Mouse (Mus musculus) kidney, embryonic 16.5 days (tissue): ENCODE data around the gene Adcy6. TPM values are rescaled to one million over a fixed set of nuclear protein-coding genes. Genes with fewer than 3 reads are reported as not detected.
"Not testable (repeated sequence)": the region's sequence is repeated elsewhere in the genome, so short reads cannot be mapped to it uniquely, and the experiment has no call there.

Experiments used
- ATAC-seq: fragments of 200-750 bp; cut with Nextera tagmentation; 2 replicates; pipeline ENCODE4 v1.8.0; 2017; ENCODE audit warnings: moderate TSS enrichment; ENCODE audit not compliant: low FRiP score, low TSS enrichment
- H3K27ac ChIP-seq: fragments of 300-500 bp; sonication (generic); 2 replicates; pipeline ENCODE4 v1.5.1; 2014; ENCODE audit warnings: low read length
- H3K27me3 ChIP-seq: fragments of 300-500 bp; sonication (generic); 2 replicates; pipeline ENCODE4 v1.6.1; 2014; ENCODE audit warnings: low read length, control low read depth, mixed read lengths; ENCODE audit not compliant: insufficient read depth
- H3K36me3 ChIP-seq: fragments of 300-500 bp; sonication (generic); 2 replicates; pipeline ENCODE4 v1.6.1; 2014; ENCODE audit warnings: low read length, control low read depth, mixed read lengths; ENCODE audit not compliant: insufficient read depth
- H3K4me1 ChIP-seq: fragments of 300-500 bp; sonication (generic); 2 replicates; pipeline ENCODE4 v1.6.1; 2014; ENCODE audit warnings: low read length, control low read depth, mixed read lengths; ENCODE audit not compliant: insufficient read depth
- H3K4me2 ChIP-seq: fragments of 300-500 bp; sonication (generic); replicated peaks from 2 replicates; pipeline ENCODE4 v1.6.1; 2014; ENCODE audit warnings: low read depth, low read length
- H3K4me3 ChIP-seq: fragments of 300-500 bp; sonication (generic); 2 replicates; pipeline ENCODE4 v1.5.1; 2014; ENCODE audit warnings: mild to moderate bottlenecking, low read length
- H3K9ac ChIP-seq: fragments of 300-500 bp; sonication (generic); replicated peaks from 2 replicates; pipeline ENCODE4 v1.6.1; 2014; ENCODE audit warnings: low read length
- H3K9me3 ChIP-seq: fragments of 300-500 bp; sonication (generic); 2 replicates; pipeline ENCODE4 v1.6.1; 2016; ENCODE audit warnings: low read length, control low read depth
- WGBS: fragments of 180-500 bp; shearing (Covaris S2); extraction: QIAGEN DNeasy Blood & Tissue Kit; methylation state at CpG from one replicate; pipeline ENCODE4 v1.1.7; 2014; 5-methylcytosine and 5-hydroxymethylcytosine counted together
- polyA plus RNA-seq: library from polyadenylated mRNA; unstranded; fragments of >200 nt; fragmentation: Nextera tagmentation; extraction: Ambion mirVana; gene quantifications from 2 replicates; pipeline ENCODE4 v1.2.1, GENCODE M21; 2015

The Adcy6 gene
- polyA plus RNA-seq, 1 experiment from 2014 or later = 26.0 TPM

DNA sequence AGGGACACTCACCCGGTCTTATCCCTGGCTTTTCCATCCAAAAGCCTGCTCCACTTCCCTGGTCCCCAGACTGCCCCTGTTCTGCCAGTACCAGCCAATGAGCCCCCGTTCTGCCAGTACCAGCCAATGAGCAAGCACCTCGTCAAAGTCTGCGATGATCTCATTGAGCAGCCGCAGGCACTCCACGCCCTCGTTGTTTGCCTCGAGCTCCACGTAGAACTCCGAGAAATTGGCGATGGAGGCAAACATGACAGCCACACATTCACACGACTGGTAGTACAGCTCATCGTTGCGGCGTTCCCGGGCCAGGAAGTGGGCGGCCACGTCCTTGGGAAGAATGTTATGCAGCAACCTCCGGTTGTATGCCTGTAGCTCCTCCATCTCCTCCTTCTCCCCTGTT is 15.7 kb downstream of the Adcy6 start:
- Histone ChIP-seq H3K36me3 (peaks cover 81% of the 10 kb centered on the region), H3K27me3 (no peaks in the 10 kb centered on the region), H3K4me3 (no peak overlapping the region), H3K27ac (no peak overlapping the region), H3K4me2 (no peak overlapping the region), H3K4me1 (no peaks in the 10 kb centered on the region), H3K9ac (no peak overlapping the region), H3K9me3 (no peaks in the 10 kb centered on the region)
- no peak for ATAC-seq
- WGBS = 86% methylated on average over 19 of the region's 19 CpGs

DNA sequence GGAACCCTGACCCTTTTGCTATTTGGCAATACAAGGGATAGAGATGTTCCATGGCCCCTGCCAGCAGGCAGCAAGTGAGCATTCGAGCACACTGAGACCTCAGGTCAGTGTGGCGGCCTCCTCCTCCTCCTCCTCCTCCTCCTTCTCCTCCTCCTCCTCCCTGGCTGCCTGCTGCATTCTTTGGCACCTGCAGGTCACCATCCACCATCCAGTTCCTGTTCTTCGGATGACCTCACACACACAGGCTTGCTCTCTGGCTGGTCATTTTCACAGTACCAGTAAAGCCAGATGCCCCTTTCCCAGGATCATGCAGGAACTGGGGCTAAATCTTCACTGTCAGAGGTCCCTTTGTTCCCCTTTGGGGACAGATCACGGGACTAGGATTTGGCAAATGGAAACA is 18.5 kb downstream of the Adcy6 start:
- H3K9ac ChIP-seq = no peak overlapping the region
- no peak overlapping the region for H3K27ac ChIP-seq
- H3K27me3 ChIP-seq = no peaks in the 10 kb centered on the region
- H3K36me3 ChIP-seq = peaks cover 55% of the 10 kb centered on the region
- WGBS = 58% methylated on average over 4 of the region's 4 CpGs
- no peaks in the 10 kb centered on the region for H3K4me1 ChIP-seq
- H3K9me3 ChIP-seq = no peaks in the 10 kb centered on the region
- no peak overlapping the region for H3K4me3 ChIP-seq
- no peak overlapping the region for H3K4me2 ChIP-seq
- ATAC-seq = no peak

DNA sequence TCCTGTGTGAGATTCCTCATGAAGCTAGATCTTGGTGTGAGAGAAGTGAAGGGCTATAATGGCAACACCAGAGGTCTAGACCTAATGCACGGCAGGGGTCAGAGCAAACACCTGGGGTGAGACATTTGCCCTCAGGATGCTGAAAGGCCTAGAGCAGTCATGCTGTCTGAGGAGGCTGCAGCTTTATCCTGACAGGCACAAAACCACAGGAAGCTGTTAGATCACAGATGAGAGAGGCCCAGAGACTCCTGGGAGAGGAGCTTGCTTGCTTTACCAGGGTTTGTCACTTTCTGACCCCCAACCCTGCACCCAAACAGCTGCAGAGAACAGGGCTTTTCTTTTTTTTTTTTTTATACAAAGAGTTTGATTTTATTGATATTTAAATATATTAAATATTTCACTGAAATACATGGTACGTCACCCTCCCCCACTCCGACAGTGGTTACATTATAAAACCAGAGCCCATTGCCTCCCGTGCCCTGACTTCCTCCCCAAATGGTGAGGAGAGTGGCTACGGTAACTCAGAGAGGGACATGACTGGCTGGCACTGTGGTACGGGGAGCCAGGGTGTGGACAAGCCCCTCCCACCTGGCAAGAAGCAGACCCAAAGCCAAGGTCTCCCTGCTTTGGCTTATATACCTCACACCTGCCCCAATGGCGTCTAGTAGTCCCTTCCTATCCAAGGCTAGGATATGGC is 20.1 kb downstream of the Adcy6 start:
- H3K9ac ChIP-seq = no peak overlapping the region
- no peak overlapping the region for H3K27ac ChIP-seq
- H3K4me2 ChIP-seq = no peak overlapping the region
- no peaks in the 10 kb centered on the region for H3K4me1 ChIP-seq
- WGBS = 68% methylated on average over 7 of the region's 7 CpGs
- no peaks in the 10 kb centered on the region for H3K27me3 ChIP-seq
- H3K9me3 ChIP-seq = no peaks in the 10 kb centered on the region
- no peak overlapping the region for H3K4me3 ChIP-seq
- no peak for ATAC-seq
- peaks cover 40% of the 10 kb centered on the region for H3K36me3 ChIP-seq

DNA sequence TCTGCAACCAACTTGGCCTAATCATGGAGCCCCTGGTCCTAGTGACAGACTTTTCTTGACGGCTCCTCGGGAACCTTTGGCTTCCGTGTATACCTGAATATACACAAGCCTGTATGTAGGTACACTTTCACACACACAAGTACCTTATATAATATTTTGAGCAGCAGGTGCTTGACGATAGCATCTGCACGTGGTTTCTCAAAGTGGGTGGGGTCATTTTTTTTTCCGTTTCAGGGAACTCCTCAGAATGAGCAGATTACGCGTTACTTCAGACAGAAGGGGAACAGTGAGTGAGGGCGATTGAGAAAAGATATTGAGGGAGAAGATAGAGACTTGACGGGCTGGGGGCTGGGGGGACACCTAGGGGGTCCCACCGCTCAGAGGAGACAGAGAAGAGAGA is 22.1 kb downstream of the Adcy6 start:
- WGBS = 90% methylated on average over 11 of the region's 11 CpGs
- Histone ChIP-seq H3K4me3 (no peak overlapping the region), H3K36me3 (peaks cover 20% of the 10 kb centered on the region), H3K27me3 (no peaks in the 10 kb centered on the region), H3K9ac (no peak overlapping the region), H3K4me1 (no peaks in the 10 kb centered on the region), H3K9me3 (no peaks in the 10 kb centered on the region), H3K27ac (no peak overlapping the region), H3K4me2 (no peak overlapping the region)
- ATAC-seq = no peak

DNA sequence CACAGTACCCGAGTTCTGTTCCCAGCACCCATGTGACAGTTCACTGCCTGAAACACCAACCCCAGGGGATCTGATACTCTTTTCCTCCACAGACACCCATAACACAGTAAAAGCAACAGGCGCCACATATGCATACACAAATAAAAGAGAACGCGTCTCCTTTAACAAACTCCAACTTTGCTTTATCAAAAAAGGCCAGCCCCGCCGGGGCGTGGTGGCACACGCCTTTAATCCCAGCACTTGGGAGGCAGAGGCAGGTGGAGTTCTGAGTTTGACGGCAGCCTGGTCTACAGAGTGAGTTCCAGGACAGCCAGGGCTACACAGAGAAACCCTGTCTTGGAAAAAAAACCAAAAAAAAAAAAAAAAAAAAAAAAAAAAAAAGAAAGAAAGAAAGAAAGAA is 23.7 kb downstream of the Adcy6 start:
- H3K4me1 ChIP-seq, ATAC-seq, H3K27me3 ChIP-seq, H3K9me3 ChIP-seq, H3K27ac ChIP-seq, H3K4me3 ChIP-seq, H3K4me2 ChIP-seq, H3K9ac ChIP-seq, H3K36me3 ChIP-seq: not testable (repeated sequence)
- 83% methylated on average over 9 of the region's 9 CpGs for WGBS

DNA sequence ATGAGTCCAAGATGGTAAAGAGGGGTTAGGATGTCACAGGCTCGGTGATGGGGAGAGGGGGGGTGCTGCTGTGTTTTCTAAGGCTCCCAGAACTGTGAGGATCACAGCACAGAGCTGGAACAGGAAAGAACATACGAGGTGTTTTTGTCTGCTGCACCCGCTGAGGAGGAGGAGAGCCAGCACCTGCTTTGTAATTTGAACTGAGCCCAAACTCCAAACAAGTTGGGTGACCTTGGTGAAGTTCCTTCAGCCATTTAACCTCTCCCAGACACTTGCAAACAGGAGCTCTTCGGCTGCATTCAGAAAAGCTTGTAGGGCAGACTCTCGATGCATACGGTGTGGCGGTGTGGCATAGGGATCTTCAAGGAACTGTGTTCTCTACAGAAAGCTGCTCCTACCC is 24.5 kb downstream of the Adcy6 start:
- H3K4me3 ChIP-seq = no peak overlapping the region
- H3K4me1 ChIP-seq = no peaks in the 10 kb centered on the region
- ATAC-seq = no peak
- H3K9me3 ChIP-seq = no peaks in the 10 kb centered on the region
- H3K9ac ChIP-seq = peak overlapping the region; percentile 20; the same call in 1 of the 2 replicates
- WGBS = 23% methylated on average over 7 of the region's 7 CpGs
- H3K27ac ChIP-seq = 0 out of 2 replicates have a peak overlapping the region, but pooled peaks have one; percentile 11
- H3K4me2 ChIP-seq = no peak overlapping the region
- peaks cover 4% of the 10 kb centered on the region; the same call in 1 of the 2 replicates for H3K36me3 ChIP-seq
- no peaks in the 10 kb centered on the region for H3K27me3 ChIP-seq

DNA sequence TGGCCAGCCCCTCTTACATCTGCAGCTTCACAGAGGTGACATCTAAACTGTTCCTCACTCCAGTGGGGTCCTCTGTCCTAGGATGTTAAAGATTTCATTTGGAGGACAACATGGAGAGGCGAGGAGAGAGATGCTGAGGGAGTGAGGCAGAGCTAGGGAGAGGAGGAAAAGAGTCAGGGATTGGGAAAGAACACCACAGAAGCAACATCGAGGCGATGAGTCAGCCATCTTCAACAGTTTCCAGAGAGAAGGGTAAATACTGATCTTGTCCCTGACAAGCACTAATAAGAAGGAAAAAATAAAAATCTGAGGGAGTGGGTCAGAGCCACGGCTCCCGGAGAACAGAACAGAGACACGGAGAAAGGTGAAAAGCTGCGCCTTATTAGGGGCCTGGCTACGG is 26.9 kb downstream of the Adcy6 start:
- H3K27ac ChIP-seq = no peak overlapping the region
- no peaks in the 10 kb centered on the region for H3K36me3 ChIP-seq
- H3K9me3 ChIP-seq = no peaks in the 10 kb centered on the region
- no peak for ATAC-seq
- no peak overlapping the region for H3K4me2 ChIP-seq
- no peaks in the 10 kb centered on the region for H3K4me1 ChIP-seq
- 0 out of 2 replicates have a peak overlapping the region, but pooled peaks have one; percentile 11 for H3K9ac ChIP-seq
- no peak overlapping the region for H3K4me3 ChIP-seq
- WGBS = 71% methylated on average over 8 of the region's 8 CpGs
- H3K27me3 ChIP-seq = no peaks in the 10 kb centered on the region

DNA sequence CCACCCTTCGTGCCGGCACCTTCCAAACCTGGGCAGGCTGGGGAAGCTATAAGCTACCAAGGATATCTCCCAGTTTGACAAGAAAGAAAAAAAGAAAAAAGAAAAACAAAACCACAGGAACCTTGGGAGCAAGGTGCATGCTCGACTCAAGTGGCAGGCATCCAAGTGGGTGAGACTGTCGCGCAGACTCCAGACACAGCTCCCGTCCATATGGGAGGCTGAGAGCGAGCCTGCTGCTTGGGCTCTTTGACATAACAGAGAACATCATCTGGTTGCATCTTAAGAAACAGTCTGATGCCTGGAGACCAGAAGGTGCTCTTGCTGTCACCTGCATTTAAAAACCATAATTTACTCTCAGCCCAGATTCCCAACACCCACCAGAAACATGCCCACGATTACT is 27.5 kb downstream of the Adcy6 start:
- 0 out of 2 replicates have a peak overlapping the region, but pooled peaks have one; percentile 11 for H3K9ac ChIP-seq
- ATAC-seq = no peak
- H3K36me3 ChIP-seq = no peaks in the 10 kb centered on the region
- H3K4me2 ChIP-seq = no peak overlapping the region
- no peak overlapping the region for H3K27ac ChIP-seq
- H3K4me1 ChIP-seq = no peaks in the 10 kb centered on the region
- H3K4me3 ChIP-seq = no peak overlapping the region
- WGBS = 76% methylated on average over 8 of the region's 8 CpGs
- H3K9me3 ChIP-seq = no peaks in the 10 kb centered on the region
- H3K27me3 ChIP-seq = no peaks in the 10 kb centered on the region

DNA sequence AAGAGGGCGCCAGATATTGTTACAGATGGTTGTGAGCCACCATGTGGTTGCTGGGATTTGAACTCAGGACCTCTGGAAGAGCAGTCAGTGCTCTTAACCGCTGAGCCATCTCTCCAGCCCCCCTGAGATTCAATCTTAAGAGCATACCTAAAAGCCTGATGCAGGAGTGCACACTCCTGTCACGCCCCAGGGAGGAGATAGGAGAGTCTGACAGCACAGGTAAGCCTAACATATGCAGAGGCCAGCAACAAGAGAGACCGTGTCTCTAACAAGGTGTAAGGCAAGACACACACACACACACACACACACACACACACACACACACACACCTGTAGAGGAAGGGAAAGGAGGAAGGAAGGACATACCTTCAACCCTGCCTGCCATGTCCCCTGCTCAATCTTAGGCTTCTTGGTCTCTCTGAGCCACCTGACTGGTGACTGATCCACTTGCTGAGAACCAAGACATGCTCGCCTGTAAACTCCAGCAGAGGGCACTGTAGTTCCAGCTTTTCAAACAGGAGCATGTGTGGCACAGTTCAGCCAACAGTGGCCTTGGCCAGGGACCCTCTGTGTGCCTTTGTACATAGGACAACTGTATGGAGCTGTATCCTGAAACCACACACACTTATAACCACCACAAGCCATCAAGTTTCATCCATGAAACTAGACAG is 29.9 kb downstream of the Adcy6 start:
- Histone ChIP-seq H3K4me2 (no peak overlapping the region), H3K4me1 (no peaks in the 10 kb centered on the region), H3K9me3 (no peaks in the 10 kb centered on the region), H3K27me3 (no peaks in the 10 kb centered on the region), H3K36me3 (no peaks in the 10 kb centered on the region), H3K4me3 (no peak overlapping the region), H3K27ac (no peak overlapping the region), H3K9ac (no peak overlapping the region)
- peak; percentile 88 for ATAC-seq
- 36% methylated on average over 5 of the region's 5 CpGs for whole genome bisulfite sequencing

DNA sequence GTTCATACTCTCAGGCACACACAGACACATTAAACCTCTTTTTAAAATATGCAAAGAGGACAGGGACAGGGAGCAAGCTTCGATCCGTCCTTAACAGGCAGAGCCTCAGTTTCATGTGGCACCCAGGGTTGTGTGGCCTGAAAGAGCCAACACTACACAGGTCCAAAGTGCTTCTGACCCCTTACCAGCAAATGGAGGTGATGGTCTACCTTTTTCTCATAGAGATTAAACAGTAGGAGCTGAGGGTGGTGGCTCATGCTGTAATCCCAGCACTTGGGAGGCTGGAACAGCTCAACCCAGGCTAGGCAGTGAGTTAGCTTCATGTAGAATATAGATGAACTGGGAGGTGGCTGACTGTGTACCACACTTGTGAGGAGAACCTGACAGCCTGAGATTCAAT is 30.6 kb downstream of the Adcy6 start:
- H3K27me3 ChIP-seq = no peaks in the 10 kb centered on the region
- no peak overlapping the region for H3K27ac ChIP-seq
- no peak for ATAC-seq
- H3K36me3 ChIP-seq = no peaks in the 10 kb centered on the region
- H3K9me3 ChIP-seq = no peaks in the 10 kb centered on the region
- no peaks in the 10 kb centered on the region for H3K4me1 ChIP-seq
- WGBS = 86% methylated on average over 2 of the region's 2 CpGs
- H3K4me3 ChIP-seq = no peak overlapping the region
- no peak overlapping the region for H3K4me2 ChIP-seq
- no peak overlapping the region for H3K9ac ChIP-seq
